Mouse (Mus musculus) effector memory CD4-positive, alpha-beta T cell, adult 5 months (primary cell): ENCODE measurements around the gene Amacr. TPM values are rescaled to one million over a fixed set of nuclear protein-coding genes. Genes with fewer than 3 reads are reported as not detected.

ENCODE experiments used
- polyA plus RNA-seq: library from polyadenylated mRNA; unstranded; fragments of 100-300 nt; shearing (Covaris generic); gene quantifications from one replicate; pipeline ENCODE4 v1.2.1, GENCODE M21; 2017

The Amacr gene
- polyA plus RNA-seq: 3.2 TPM

DNA sequence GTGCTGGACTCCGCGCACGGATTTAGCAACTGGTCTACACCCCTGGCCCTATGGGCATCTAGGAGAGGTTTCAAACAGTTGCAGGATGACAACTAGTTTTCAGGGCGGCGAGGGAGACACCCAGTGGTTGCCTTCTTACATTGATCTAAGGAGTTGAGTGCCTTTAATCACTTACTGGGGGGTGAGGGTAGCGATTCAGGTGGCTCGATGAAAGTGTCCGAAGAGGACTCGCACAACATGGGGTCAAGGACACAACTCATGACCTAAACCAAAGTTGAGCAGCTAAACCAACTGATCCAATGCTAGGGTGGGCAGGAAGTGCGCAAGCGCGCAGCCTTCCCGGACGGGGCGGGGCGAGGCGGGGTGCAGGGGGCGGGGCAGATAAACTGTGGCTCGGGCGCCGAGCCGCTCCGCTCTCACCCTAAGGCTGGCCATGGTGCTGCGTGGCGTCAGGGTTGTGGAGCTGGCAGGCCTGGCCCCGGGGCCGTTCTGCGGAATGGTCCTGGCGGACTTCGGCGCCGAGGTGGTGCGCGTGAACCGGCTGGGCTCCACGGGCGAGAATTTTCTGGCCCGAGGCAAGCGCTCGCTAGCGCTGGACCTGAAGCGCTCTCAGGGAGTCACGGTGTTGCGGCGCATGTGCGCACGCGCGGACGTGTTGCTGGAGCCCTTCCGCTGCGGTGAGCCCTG is at the start of gene Amacr:
Gene Amacr, plus strand, starts transcription at position 380 of the 687 bp plus-strand sequence.

DNA sequence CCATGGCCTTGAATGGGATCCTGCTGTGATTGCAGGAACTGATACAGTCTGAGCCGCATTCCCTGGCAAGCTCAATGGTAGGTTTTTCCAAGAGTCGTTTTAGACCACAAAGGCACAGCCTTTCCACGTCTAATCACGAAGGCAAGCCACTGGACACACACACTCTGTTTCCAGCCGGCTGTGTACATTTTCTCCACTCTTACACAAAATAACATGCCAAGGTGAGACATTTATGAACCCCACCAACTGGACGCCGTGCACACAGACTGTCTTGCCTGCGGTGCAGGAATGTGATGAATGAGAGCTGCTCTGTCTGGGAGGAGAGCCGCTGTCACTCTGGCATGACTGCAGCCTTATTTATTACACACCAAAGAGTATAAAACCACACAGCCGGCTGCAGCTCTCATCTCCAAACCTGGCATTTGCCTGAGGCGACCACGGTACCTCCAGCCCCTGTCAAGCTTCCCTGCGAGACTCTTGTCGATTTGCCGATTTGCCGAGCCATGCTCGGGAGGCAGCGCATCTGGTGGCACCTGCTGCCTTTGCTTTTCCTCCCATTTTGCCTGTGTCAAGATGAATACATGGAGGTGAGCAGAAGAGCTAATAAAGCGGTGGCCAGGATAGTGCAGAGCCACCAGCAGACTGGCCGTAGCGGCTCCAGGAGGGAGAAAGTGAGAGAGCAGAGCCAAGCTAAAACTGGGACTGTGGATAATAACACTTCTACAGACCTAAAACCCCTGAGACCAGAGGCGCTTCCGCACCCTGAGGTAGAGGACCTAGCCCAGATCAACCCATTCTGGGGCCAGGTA is 29.4 kb upstream of the Amacr start, which contains the start of gene C1qtnf3:
Gene C1qtnf3, plus strand, starts transcription at position 382 of the 809 bp plus-strand sequence.

DNA sequence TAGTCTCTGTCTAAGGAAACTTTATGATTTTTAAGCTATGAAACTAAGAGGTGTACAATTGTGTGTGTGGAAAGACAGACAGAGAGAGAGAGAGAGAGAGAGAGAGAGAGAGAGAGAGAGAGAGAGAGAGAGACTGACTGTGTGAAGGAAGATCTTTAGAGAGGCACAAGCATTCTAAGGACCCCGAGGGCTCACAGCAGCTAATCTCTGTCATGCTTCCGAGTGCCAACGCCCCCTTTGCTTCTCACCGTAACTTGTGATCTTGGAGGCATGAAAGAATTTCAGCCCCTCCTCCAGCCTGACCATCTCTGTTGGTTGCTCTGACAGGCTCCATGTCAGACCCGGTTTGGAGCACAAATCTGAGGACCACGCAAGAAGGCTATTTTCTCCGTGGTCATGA is 18.9 kb downstream of the Amacr start, which contains the start of gene Slc45a2:
Gene Slc45a2, plus strand, starts transcription at position 301 of the 400 bp plus-strand sequence.

DNA sequence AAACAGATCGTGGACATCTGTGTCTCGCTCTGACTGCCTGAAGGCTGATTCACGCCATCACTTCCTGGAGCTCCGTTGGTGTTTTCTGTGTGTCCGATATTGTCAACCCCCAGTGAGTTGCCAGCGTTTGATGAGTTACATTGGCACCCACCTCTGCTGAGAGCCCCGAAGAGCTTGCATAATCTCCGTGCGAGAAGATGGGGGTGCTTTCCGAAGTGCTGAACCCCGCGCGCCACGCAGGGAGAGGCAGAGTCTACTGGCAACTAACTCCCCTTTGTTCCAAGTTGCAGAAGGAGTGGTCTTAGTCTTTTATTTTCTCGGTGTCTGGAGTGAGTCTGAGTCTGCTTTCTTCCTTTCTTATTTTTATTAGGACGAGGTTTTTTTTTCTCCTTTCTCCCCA is 56.2 kb downstream of the Amacr start, which contains the start of gene Rxfp3:
Gene Rxfp3, minus strand, starts transcription at position 281 of the 400 bp plus-strand sequence.

Other genes starting within 250 kb of the Amacr start
- not detected for gene C1qtnf3, start 29.4 kb upstream of the Amacr start, polyA plus RNA-seq
- gene Slc45a2, start 19.0 kb downstream of the Amacr start, polyA plus RNA-seq: not detected
- not detected for gene Rxfp3, start 56.2 kb downstream of the Amacr start, polyA plus RNA-seq
- not detected for gene Adamts12, start 83.0 kb downstream of the Amacr start, polyA plus RNA-seq